Mouse (Mus musculus) R1 (cell line): Measurements from ENCODE around the gene Zfp940.

Source experiments
- DNase-seq: peaks from one replicate; pipeline ENCODE4 v3.0.0-alpha.2; 2018; ENCODE audit warnings: low read depth, low spot score

Zfp940 gene

DNA sequence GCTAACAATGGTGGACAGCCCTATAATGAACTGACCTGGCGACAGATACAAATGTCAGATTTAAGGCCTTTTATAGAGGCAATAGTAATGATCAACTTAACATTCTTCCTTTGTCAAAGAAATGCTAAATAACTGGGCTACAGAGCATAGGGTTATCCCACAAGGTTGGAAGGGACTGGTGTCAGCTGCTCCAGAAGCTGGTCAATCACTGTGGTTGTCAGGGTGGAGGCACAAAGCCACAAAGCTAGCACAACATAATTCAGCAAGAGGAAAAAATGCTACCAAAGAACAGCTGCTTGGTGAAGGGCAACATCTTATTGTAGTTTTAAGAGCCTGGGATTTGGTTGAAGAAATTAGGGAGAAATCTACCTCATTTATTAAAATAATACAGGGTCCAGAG, 41.2 kb downstream of the Zfp940 start:
- no peak for DNase-seq

DNA sequence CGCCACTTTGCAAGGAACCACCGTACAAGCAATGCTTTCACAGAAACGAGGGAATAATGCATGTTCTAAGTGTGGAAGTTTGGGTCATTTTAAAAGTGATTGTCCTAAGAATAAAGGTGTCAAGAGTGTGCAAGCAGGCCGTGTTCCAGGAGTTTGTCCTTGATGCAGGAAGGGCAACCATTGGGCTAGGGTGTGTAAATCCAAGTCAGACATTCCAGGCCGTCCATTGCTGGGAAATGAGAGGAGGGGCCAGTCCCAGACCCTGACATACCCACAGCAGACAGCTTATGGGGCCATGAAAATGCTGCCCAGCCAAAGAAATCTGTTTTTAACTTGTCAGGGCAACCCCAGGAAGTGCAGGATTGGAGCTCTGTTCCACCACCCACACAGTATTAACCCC, 46.4 kb downstream of the Zfp940 start:
- DNase-seq, result peak; percentile 43

GRCm38 (mm10) chr7:29792906-29793305, 60.6 kb downstream of the Zfp940 start:
- DNase-seq, result peak; percentile 70

DNA sequence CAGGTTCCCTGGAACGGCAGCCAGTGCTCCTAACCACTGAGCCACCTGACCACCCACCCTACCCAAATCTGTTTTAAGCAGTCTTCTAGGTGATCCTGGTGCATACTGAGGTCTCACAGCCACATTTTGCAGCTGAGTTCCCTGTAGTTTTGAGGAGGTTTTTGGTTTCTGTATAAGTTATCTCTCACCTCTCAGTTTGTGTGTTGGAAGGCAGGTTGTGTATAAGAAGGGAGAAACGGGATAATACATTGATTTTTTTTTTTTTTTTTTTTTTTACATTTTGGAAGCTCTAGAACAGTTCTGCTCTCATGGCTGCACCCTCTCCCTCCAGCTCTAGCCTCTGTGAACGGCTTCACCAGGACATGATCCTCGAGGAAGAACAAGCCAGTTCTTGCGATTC, 67.6 kb downstream of the Zfp940 start:
- no peak for DNase-seq

DNA sequence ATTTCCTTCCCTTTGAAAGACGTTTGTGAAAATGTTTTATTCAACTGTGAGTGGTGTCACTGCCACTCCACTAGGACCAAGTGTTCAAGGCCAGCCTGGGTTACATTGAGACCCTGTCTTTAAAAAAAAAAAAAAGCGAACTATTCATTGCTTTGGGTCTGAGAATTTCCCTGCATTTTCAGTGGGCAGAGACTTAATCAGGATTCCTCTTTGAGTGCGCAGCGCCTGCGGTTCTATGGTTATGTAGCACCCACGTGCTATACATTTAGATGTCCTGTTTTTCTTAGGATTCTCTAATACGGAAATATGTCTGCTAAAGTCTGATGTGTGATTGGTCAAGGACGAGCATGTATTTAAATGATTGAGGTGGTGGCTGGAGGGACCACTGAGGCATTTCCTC, 68.4 kb downstream of the Zfp940 start:
- DNase-seq, result no peak

DNA sequence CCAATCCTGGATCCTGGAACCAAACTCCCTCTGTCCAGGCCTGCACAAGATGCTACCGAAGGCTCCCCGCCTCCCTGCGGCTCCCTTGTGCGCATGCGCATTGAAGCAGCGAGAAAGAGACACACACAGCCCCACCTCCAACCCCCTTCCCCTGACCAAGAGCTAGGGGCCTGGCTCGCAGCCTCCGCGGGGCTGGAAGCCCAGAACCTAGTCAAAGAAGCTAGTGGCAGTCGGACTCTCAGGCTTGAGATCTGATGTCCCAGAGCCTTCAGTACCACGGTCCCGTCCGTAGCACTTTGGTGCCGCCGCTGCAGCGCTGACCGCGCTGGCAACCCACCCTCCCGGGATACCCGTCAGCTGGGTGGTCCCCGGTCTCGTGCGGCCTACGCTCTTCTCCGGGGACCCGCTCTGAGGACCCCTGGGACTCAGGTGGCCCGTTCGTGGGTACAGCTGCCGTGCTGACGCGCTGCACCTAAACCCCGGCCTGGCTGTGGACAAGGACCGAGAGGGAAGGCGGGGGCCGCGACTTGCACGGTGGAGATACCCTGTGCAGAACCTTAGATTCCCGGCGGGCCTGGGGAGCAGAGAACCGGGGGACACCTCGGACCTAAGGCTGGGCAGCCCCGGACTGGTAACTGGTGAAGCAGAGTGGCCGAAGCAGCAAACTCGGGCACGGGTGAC, 69.5 kb downstream of the Zfp940 start, which contains the start of gene Zfp30:
Gene Zfp30, plus strand, starts transcription at position 128 of the 681 bp plus-strand sequence.
- peak; percentile 96 for DNase-seq
